Mouse (Mus musculus) megakaryocyte progenitor cell, adult 5-6 weeks (primary cell): ENCODE data around the gene Apela. TPM values are rescaled to one million over a fixed set of nuclear protein-coding genes. Genes with fewer than 3 reads are reported as not detected.

Source experiments
- ATAC-seq: replicated peaks from 2 replicates; pipeline ENCODE4 v1.8.0; 2016; ENCODE audit warnings: mild to moderate bottlenecking, moderate TSS enrichment, inconsistent platforms; ENCODE audit not compliant: poor library complexity
- total RNA-seq, 2 experiments: library from RNA; stranded (forward) in 1 of 2; stranded (reverse) in 1 of 2; fragments of 157-497, 149-512 nt in 1 of 2; fragments of 200-1000 nt in 1 of 2; gene quantifications; 2 replicates each; pipeline versions ENCODE4 v1.2.3 to v1.2.4; 2015 to 2017

Gene Apela
- total RNA-seq (2015) (not detected in 2 replicates), total RNA-seq (2017) (not detected in 2 replicates)

DNA sequence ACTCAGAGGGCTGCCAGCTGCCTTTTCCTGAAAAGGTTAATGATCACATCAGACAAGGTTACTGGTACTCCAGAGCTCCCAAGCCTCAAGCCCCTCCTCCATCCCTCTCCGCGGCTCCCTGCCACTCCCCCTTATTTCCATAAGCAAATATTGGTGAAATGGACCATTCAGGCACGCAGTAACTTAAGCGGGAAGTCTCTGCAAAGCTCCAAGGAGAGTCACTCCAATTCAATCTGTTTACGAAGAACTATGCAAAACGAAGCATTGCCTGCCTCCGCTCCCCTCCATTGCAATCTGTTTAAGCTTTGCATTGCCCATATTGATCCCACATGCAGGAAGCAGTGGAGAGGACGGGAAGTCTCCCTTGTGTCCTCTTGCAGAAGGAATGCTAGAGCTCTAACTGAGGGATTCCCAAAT, at the start of gene Apela:
TSS of gene Apela (minus strand) at position 220 of the 417 bp plus-strand sequence.
- ATAC-seq = no peak

DNA sequence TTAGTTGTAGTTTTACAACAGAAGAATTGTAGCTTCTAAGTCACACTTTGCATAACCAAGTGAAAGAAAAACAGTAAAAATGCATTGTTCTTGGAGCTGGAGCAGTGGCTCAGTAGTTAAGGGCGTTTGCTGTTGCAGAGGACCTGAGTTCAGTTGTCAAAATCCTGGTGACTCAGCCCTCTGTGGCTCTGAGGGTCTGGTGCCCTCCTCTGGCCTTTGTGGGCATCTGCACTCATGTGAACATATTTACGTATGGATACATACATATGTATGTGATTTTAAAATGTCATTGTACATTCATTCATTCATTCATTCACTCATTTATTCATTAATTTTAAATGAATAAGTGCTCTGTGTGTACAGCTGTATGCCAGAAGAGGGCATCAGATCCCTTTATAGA, 48.5 kb upstream of the Apela start:
- ATAC-seq = no peak

DNA sequence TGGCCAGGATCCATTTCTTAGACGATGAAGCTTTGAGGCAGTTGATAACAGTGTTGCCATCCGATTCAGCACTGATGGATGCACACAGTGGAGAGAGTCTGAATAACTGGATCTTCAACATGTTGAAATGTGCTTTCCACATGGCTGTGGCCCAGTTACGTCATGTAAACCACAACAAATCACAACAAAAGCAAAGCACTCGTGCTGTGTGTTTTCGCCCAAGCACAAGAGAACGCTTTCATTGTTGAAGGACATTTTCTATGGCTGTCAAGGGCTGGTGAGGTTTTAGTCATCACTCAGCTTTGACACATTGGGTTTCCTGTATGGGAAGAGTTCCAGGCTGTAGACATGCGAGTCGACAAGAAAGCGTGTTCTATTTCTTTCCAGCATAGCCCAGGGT, 43.6 kb upstream of the Apela start:
- ATAC-seq = no peak

DNA sequence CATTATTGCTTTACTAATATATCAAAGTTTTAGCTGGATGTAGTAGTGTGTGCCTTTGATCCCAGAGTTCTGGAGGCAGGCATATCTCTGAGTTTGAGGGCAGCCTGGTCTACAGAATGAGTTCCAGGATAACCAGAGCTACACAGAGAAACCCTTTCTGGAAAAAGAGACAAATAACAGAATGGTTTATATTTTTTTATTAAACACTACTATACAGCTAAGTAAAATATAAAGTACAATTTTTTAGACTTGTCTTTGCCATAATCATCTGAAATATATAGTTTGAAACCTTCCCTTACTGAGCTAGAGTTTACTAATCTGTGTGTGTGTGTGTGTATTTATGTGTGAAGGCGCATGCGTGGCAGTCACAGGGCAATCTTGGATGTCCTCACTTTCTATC, 37.6 kb upstream of the Apela start, which contains the start of gene Gm10663:
TSS of gene Gm10663 (plus strand) at position 301 of the 400 bp plus-strand sequence.
- ATAC-seq = no peak

DNA sequence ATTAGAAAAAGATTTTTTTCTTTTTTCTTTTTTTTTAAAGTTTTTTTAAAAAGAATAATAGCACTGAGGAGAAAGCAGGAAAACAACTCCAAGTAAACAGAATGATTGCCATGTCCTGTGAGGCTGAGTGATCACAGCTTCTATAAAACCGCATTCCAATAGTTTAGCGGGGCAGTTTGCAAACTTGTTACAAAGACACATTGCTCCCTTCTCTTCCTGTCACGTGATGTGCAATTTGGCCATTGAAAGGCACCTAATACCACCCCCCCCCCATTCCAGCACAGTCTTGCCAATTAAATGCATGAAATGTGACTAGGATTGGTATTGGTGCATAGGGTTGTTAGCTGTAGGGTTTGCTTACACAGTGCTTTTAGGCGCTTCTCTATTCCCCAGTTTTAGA, 33.9 kb upstream of the Apela start:
- no peak for ATAC-seq

DNA sequence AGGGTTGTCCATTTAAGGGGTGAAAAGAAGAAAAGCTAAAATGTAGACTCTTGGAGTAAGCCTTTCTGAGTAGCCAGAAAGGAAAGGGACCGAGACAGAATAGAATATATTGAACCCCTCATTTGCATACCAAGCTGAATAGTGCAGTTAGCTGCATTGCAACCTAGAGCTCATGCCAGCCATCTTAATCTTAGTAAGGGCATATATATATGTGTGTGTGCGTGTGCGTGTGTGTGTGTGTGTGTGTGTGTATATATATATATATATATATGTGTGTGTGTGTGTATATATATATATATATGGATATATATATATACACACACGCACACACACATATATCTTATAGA, 31.3 kb upstream of the Apela start:
- no peak for ATAC-seq

DNA sequence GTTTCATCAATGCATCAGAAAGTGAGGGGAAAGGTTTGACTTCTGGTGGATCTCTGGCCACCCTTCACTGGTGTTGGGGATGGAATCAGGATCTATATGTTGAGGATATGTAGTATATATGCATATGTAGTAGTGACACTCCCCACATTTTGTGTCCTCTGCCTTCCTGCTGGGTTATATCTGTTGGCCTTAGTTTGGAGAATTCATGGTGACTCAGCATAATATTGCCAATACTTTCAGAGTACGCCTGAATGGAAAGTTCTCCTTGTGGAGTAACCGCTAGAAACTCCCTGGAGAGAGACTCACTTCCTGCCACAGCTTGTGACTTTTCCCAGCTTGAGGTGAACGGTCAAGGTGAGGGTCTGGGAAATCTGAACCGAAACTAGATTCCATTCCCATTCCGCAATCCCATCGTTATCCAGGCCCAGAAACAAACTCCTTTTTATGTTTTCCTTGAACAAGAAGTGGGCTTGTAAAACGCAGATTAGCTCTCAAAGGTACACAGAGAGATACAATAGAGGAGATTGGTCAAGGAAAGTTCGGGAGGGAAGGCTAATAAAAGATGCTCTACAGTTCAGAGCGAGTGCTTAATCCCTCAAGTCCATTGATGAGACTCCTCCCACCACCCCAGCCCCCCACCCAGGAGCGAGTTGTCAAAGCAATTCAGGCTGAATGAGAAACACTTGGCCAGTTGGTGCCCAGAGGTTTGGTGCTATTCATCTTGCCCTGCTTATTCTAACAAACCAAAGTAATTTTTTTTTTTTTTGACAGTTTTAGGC, 30.7 kb upstream of the Apela start:
- ATAC-seq = no peak

DNA sequence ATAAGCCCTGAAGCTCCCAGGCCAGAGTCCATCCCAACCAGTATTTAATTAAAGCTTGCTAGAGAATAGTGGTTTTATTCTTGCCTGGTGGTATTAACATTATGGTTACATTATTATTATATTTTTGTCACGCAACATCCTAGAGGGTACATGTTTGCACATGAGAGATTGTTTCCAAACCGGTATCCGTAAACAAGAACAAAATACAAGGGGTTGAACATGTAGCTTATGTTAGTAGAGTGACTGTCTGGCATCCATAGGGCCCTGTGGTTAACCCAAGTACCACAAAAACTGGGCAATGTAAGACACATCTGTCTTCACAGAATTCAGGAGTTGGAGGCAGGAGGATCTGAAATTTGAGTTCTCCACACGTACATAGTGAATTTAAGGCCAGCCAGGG, 29.9 kb upstream of the Apela start:
- ATAC-seq = no peak

DNA sequence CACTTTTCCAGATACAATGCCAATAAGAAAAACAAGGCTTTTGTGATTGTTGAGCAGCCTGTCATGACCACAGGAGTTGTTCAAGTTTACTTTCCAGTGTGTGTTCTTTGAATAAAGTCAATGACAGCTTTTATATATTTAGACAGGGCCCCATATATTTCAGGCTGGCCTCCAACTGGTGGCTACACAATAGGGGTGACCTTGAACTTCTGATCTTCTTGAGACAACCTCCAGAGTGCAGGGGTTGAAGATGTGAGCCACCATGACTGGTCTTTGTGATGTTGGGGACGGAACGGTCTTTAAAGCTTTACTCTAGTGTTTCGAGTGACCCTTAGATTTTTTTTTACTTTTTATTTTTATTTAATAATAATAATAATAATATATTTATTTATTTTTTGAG, 28.5 kb upstream of the Apela start:
- ATAC-seq = no peak

DNA sequence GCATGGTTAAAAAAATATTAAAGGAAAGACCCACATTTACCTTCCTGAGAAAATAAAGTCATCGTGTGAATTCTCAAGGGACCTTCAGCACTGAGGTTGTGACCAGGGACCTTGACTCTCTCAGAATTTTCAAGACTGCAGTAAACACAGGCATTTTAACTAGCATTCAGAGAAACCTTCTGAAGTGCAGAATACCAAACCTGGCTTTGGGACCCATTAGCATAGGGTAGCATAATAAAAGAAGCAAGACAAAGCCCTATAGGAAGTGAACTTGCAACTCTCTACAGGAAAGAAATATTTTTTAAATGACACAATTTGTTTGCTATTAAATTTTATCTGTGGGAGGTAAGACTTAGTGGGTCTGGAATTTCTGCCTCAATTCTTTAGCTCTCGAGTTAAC, 26.9 kb upstream of the Apela start:
- ATAC-seq = no peak

DNA sequence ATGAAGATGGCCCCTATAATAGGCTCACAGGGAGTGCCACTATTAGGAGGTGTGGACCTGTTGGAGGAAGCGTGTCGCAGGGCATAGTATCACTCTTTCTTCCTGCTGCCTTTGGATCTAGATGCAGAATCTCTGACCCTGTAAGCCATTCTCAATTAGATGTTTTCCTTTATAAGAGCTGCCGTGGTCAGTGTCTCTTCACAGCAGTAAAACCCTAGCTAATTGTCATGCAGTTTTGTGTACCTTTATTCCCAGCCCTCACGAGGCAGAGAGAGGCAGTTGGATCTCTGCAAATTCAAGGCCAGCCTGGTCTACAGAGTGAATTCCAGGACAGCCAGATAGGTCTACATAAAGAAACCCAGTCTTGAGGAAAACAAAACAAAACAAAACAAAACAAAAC, 25.1 kb upstream of the Apela start:
- ATAC-seq = no peak

DNA sequence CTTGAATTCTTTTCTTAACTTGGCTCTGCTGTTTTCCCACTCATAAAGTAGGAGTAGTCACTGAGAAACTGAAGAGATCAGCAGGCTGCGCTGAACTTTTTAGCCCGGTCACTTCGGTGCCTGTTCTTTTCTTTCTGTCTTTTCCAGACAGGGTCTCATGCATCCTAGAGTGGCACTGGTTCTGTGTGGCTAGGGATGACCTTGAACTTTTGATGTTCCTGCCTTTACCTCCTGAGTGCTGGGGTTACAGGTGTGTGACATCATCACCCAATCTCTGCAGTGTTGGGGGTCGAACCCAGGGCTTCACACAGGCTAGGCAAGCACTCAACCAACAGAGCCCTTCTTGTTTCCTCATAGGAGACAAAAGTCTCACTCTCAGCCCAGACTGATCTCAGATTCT, 19.6 kb upstream of the Apela start:
- ATAC-seq = no peak

DNA sequence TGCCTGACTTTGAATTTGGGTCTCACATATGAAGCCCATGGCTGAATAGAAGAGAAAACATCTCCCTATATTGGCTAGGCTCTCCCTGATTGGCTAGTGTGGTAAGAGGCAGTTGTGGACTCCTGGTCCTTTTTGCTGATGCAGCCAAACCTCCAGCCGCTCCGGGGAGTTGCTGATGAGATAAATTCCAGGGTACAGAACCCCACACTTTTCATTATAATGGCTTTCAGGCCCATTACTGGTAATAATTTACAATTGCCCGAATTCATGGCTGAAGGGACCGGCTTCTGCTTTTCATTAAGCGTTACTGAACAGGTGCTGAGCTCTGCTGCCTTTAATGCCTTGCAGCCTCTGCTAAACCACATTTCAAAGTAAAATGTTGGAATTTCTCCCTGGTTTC, 16.8 kb upstream of the Apela start:
- no peak for ATAC-seq

DNA sequence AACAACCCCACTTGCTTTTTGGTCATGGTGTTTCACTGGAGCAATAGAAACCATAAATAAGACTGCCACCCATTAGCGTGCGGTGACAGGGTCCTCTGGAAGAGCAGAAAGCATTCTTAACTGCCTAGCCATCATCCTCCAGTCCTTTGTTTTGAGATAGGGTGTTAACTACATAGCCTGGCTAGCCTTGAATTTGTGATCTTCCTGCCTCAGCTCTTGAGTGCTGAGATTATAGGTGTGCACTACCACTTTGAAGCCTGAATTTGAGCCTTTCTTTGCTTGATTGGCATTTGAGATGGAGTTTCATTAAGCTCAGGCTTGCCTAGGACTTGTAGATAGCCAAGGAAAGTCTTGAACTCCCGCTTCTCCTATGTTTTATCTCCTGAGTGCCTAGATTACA, 16.4 kb upstream of the Apela start:
- ATAC-seq = no peak

DNA sequence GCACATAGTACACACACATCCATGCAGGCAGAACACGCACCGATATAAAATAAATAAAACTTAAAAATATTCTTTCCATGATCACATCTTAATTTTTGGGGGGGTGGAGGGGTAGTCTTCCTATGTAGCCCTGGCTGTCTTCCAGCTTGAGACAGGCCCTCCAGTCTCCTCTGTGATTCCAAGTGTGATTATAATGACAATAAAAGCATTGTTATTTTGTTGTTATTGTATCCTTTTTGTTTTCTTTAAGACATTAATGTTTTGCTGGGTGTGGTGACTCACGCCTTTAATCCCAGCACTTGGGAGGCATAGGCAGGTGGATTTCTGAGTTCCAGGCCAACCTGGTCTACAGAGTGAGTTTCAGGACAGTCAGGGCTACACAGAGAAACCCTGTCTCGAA, 10.7 kb upstream of the Apela start:
- ATAC-seq = no peak

DNA sequence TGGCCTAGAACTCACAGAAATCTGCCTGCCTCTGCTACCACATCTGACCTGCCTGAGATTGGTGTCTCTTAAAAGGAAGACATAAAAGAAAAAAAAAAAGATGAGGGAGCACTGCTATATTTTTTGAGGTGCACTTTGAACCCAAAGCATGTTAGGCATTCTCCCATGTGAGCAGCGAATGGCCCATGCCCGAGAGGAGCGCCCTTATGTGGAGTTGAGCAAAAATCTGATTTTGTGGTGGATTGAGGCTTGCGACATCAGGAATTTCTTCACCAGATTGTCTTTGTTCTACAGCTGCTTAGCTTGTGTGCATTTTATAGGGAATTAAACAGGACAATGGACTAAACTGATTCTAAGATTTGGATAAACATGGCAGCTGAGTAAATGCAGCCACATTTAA, 10.1 kb upstream of the Apela start:
- ATAC-seq = no peak

DNA sequence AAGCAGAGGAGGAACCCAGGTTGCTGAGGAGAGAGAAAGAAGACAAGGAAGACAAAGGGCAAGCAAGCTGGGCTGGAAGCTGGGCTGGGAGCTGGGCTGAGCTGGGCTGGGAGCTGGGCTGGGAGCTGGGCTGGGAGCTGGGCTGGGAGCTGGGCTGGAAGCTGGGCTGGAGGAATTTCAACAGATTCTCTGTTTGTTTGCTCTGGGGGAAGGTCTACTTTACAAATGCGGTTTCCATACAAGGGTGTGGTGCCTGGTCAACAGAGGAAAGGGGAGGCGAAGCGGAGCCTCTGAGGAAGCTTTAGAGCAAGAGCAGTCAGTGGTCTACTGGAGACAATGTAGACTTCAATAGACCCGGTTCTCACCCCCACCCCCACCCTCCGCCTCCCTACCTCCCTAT, 9.4 kb upstream of the Apela start:
- no peak for ATAC-seq

DNA sequence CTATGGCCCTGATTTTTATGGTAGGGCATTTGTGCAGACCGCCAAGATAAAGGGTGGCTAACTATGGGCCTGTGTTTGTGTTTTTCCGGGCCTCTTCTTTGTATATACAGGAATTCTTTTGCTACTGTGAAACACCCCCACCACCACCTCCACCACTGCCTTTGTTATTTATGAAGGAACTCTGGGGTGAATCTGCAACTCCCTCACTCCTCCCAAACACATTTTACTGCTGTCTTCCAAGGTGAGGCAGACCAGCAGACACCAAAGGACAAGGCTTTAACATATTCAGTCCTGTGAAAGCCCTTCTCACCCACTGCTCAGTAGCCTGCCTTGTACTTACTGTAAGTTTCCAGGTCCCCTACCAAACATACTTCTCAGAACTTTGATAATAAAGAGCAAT, 3.0 kb downstream of the Apela start:
- no peak for ATAC-seq

DNA sequence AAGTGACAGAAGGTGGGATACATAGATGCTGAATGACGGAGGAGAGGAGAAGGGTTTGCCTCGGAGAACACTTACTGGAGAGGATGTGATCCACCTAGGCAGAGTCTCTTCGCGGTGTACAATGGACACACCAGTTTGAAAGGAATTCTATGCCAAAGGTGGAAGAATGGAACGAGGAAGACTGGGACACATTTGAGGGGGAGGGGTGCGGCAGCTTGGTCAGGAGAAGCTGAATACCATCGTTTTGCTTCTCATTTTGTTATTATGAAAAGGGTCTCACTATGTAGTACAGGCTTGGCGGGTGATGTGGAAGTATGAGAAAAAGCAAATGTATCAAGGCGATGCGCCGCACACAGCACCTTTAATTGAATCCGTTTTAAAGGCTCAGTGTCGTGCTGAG, 4.1 kb downstream of the Apela start:
- ATAC-seq = no peak

DNA sequence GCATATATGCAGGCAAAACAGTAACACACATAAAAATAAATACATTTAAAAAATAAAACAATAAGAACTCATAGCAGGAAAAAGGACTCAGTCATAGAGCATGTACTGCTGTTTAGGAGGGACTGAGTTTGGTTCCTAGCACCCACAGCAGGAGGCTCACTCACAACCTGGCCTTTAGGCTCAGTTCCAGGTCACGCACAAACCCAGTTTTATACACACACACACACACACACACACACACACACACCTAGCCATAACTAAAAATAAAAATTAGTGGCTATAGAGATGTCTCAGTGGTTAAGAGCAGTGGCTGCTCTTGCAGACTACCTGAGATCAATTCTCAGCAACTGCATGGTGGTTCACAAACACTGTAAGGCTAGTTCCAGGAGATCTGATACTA, 5.0 kb downstream of the Apela start:
- no peak for ATAC-seq

DNA sequence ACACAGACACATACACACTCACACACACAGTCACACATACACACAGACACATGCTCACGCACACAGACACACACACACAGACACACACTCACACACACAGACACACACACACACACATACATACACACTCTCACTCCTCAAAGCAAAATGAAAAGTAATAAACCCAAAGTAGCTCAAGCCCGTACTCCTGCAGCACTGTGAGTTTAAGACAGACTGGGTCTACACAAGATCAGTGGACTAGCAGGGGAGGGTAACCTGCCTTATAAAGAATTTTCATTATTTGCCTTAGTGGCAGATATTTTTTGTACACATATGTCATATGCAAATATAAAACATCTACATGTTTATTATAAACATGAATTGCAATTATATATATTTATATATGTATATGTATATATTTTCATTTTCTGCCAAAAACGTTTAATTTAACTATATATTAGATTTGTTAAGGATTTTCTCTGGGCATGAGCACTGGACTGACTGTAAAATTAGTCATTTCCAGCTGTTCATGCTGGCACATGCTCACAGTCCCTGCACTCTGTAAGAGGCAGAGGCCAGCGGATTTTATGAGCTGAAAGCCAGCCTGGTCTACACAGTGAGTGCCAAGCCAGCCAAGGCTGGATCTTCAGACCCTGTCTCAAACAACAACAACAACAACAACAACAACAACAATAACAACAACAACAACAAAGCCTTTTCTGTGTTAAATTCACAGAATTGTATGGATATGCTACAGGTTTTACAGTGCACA, 6.2 kb downstream of the Apela start:
- no peak for ATAC-seq

DNA sequence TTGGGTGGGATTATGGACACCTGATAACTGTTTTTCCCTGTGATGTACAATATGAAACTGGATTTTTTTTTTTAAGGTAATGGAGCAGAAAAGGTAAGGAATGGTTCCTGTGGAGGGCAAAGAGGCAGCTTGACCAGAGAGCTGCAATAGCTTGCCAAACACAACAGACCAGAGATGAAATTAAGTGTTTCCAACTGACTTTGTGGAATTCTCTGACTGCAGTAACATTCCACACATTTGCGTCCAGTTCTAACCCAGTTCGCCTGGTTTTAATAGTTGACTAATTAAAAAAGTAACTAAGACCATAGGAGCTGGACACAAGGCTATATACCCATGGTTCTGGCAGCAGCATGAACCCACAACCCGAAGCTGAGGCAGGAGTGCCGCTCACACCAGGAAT, 7.4 kb downstream of the Apela start:
- no peak for ATAC-seq
